Comparison of ENCODE assay signal across 8 mouse cellular contexts in the genomic region with DNA sequence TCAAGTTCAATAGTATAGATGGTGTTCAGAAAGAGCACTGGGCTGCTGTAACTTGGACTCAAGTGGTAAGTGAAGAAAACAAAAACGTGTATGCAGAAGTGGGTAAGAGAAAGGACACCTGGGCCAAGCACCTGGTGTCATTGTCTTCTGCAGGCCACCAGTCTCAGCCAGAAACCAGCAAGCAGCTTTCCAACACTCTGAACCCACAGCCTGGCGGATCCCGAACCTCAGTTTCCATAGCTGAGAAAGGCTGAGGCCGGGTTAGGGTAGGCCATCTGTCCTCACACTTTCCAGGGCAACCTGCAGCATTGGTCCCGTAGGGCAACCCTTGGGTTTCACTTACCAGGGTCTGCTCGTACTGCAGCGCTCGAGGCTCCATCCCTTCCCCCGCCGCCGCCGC. TPM values are rescaled to one million over a fixed set of nuclear protein-coding genes. Genes with fewer than 3 reads are reported as not detected.
DNase-seq lines count a peak whose midpoint lies in the region; ATAC-seq and TF ChIP-seq lines count a peak whose summit lies in the region.

No protein-coding gene starts in this region.

- no peaks in the 10 kb centered on the region for H3K9me3 ChIP-seq in kidney, embryonic 14.5 days (ENCODE audit: control insufficient read depth, low read length)
- H3K9me3 ChIP-seq in forebrain, postnatal 0 days (ENCODE audit: low read length): no peaks in the 10 kb centered on the region
- no peaks in the 10 kb centered on the region for H3K9me3 ChIP-seq in midbrain, embryonic 11.5 days (ENCODE audit: control insufficient read depth, low read length)

- peaks cover 19% of the 10 kb centered on the region; the same call in 1 of the 2 replicates for H3K36me3 ChIP-seq in kidney, embryonic 14.5 days (ENCODE audit: control insufficient read depth, insufficient read depth, low read length)
- H3K36me3 ChIP-seq in forebrain, postnatal 0 days (ENCODE audit: insufficient read depth): peaks cover 19% of the 10 kb centered on the region; the same call in 1 of the 2 replicates
- no peaks in the 10 kb centered on the region for H3K36me3 ChIP-seq in midbrain, embryonic 11.5 days (ENCODE audit: control insufficient read depth, insufficient read depth, low read length)

- 2% methylated on average over 12 of the region's 12 CpGs for WGBS in kidney, embryonic 14.5 days
- WGBS in forebrain, postnatal 0 days: 2% methylated on average over 12 of the region's 12 CpGs
- WGBS in midbrain, embryonic 11.5 days: 2% methylated on average over 12 of the region's 12 CpGs

- peak overlapping the region; percentile 61 for H3K4me3 ChIP-seq in kidney, embryonic 14.5 days (ENCODE audit: low read length)
- peak overlapping the region; percentile 69 for H3K4me3 ChIP-seq in forebrain, postnatal 0 days (ENCODE audit: low read depth, low read length)
- peak overlapping the region; percentile 60 for H3K4me3 ChIP-seq in midbrain, embryonic 11.5 days (ENCODE audit: low read depth, low read length)

- no peak for ATAC-seq in kidney, embryonic 14.5 days (ENCODE audit: low FRiP score, low TSS enrichment)
- no peak for ATAC-seq in forebrain, postnatal 0 days
- no peak for ATAC-seq in midbrain, embryonic 11.5 days (ENCODE audit: low FRiP score)

- DNase-seq in kidney, adult 11 months: no peak
- DNase-seq in adipocyte (ENCODE audit: low spot score): peak; percentile 24
- no peak for DNase-seq in forebrain, postnatal 0 days
- DNase-seq in midbrain, embryonic 11.5 days (ENCODE audit: low spot score, missing footprints): no peak
- no peak for DNase-seq in ovary, postnatal 14 days (ENCODE audit: low spot score)
- DNase-seq in urinary bladder, postnatal 10 days (ENCODE audit: low spot score): no peak
- DNase-seq in thymus, postnatal 14 days: no peak

- H3K27ac ChIP-seq in kidney, embryonic 14.5 days (ENCODE audit: low read depth, low read length): peak overlapping the region; percentile 97
- peak overlapping the region; percentile 94 for H3K27ac ChIP-seq in forebrain, postnatal 0 days (ENCODE audit: low read depth, low read length)
- peak overlapping the region; percentile 82 for H3K27ac ChIP-seq in midbrain, embryonic 11.5 days (ENCODE audit: low read depth, low read length)

- H3K9ac ChIP-seq in kidney, embryonic 14.5 days (ENCODE audit: low read depth, low read length): peak overlapping the region; percentile 68
- peak overlapping the region; percentile 84 for H3K9ac ChIP-seq in forebrain, postnatal 0 days
- H3K9ac ChIP-seq in midbrain, embryonic 11.5 days (ENCODE audit: low read length): peak overlapping the region; percentile 80

- TF ChIP-seq CTCF in forebrain, postnatal 0 days (IDR thresholded peaks at IDR 0.05; ENCODE audit: low read depth): no peak

- H3K27me3 ChIP-seq in kidney, embryonic 14.5 days (ENCODE audit: control insufficient read depth, insufficient read depth, low read length): no peaks in the 10 kb centered on the region
- no peaks in the 10 kb centered on the region for H3K27me3 ChIP-seq in forebrain, postnatal 0 days (ENCODE audit: insufficient read depth, low read length)
- no peaks in the 10 kb centered on the region for H3K27me3 ChIP-seq in midbrain, embryonic 11.5 days (ENCODE audit: control insufficient read depth, insufficient read depth, low read length)

- H3K4me2 ChIP-seq in kidney, embryonic 14.5 days (replicated peaks; ENCODE audit: low read depth, low read length): peak overlapping the region; percentile 80
- H3K4me2 ChIP-seq in forebrain, postnatal 0 days (ENCODE audit: low read depth): peak overlapping the region; percentile 84
- H3K4me2 ChIP-seq in midbrain, embryonic 11.5 days: peak overlapping the region; percentile 73

- peaks cover 13% of the 10 kb centered on the region; the same call in 1 of the 2 replicates for H3K4me1 ChIP-seq in kidney, embryonic 14.5 days (ENCODE audit: control insufficient read depth, insufficient read depth, low read length)
- peaks cover 14% of the 10 kb centered on the region for H3K4me1 ChIP-seq in forebrain, postnatal 0 days (ENCODE audit: insufficient read depth)
- peaks cover 27% of the 10 kb centered on the region for H3K4me1 ChIP-seq in midbrain, embryonic 11.5 days (ENCODE audit: control insufficient read depth, insufficient read depth, low read length)

RNA-seq across cellular contexts. Expression of gene Polr2h, which starts 1.9 kb away (rescaled TPM):
- polyA plus RNA-seq in kidney, embryonic 14.5 days (2014; fragmentation: Nextera tagmentation; extraction: Ambion mirVana): 147 and 172 TPM in 2 replicates
- 43.7 and 55.3 TPM in 2 replicates for total RNA-seq in forebrain, postnatal 0 days (2014; rRNA removed)
- polyA plus RNA-seq in forebrain, postnatal 0 days (2015; fragmentation: Nextera tagmentation; extraction: Ambion mirVana): 87.4 and 103 TPM in 2 replicates
- polyA plus RNA-seq in midbrain, embryonic 11.5 days (2014; fragmentation: Nextera tagmentation; extraction: Ambion mirVana): 104 and 119 TPM in 2 replicates

RNA-seq across cellular contexts. Expression of gene Clcn2, which starts 2.0 kb away (rescaled TPM):
- polyA plus RNA-seq in kidney, embryonic 14.5 days (2014; fragmentation: Nextera tagmentation; extraction: Ambion mirVana): 15.5 and 17.3 TPM in 2 replicates
- total RNA-seq in forebrain, postnatal 0 days (2014; rRNA removed): 41.9 and 47.9 TPM in 2 replicates
- 10.7 and 14.1 TPM in 2 replicates for polyA plus RNA-seq in forebrain, postnatal 0 days (2015; fragmentation: Nextera tagmentation; extraction: Ambion mirVana)
- polyA plus RNA-seq in midbrain, embryonic 11.5 days (2014; fragmentation: Nextera tagmentation; extraction: Ambion mirVana): 15.1 and 16.0 TPM in 2 replicates

RNA-seq across cellular contexts. Expression of gene Chrd, which starts 17.4 kb away (rescaled TPM):
- 3.9 and 4.6 TPM in 2 replicates for polyA plus RNA-seq in kidney, embryonic 14.5 days (2014; fragmentation: Nextera tagmentation; extraction: Ambion mirVana)
- 15.8 and 15.9 TPM in 2 replicates for total RNA-seq in forebrain, postnatal 0 days (2014; rRNA removed)
- 3.4 and 3.6 TPM in 2 replicates for polyA plus RNA-seq in forebrain, postnatal 0 days (2015; fragmentation: Nextera tagmentation; extraction: Ambion mirVana)
- 2.6 and 2.7 TPM in 2 replicates for polyA plus RNA-seq in midbrain, embryonic 11.5 days (2014; fragmentation: Nextera tagmentation; extraction: Ambion mirVana)

RNA-seq across cellular contexts. Expression of gene Thpo, which starts 18.7 kb away (rescaled TPM):
- polyA plus RNA-seq in kidney, embryonic 14.5 days (2014; fragmentation: Nextera tagmentation; extraction: Ambion mirVana): 0.89 and 1.2 TPM in 2 replicates
- 0.69 and 1.0 TPM in 2 replicates for total RNA-seq in forebrain, postnatal 0 days (2014; rRNA removed)
- 0.51 and 0.52 TPM in 2 replicates for polyA plus RNA-seq in forebrain, postnatal 0 days (2015; fragmentation: Nextera tagmentation; extraction: Ambion mirVana)
- 0.37 and 0.71 TPM in 2 replicates for polyA plus RNA-seq in midbrain, embryonic 11.5 days (2014; fragmentation: Nextera tagmentation; extraction: Ambion mirVana)

RNA-seq across cellular contexts. Expression of gene Fam131a, which starts 22.5 kb away (rescaled TPM):
- 3.8 and 5.5 TPM in 2 replicates for polyA plus RNA-seq in kidney, embryonic 14.5 days (2014; fragmentation: Nextera tagmentation; extraction: Ambion mirVana)
- total RNA-seq in forebrain, postnatal 0 days (2014; rRNA removed): 169 and 200 TPM in 2 replicates
- 81.6 and 89.9 TPM in 2 replicates for polyA plus RNA-seq in forebrain, postnatal 0 days (2015; fragmentation: Nextera tagmentation; extraction: Ambion mirVana)
- 8.8 and 12.5 TPM in 2 replicates for polyA plus RNA-seq in midbrain, embryonic 11.5 days (2014; fragmentation: Nextera tagmentation; extraction: Ambion mirVana)
